Mouse (Mus musculus): ENCODE data around the gene Map3k20. TPM values are rescaled to one million over a fixed set of nuclear protein-coding genes. Genes with fewer than 3 reads are reported as not detected.

The Map3k20 gene
- polyA plus RNA-seq, 1 experiment from 2014 or later, result 7.5 TPM

- 63% methylated on average over 12 of the region's 12 CpGs for WGBS (ENCODE audit: insufficient replicate concordance)
Measured at GRCm38 (mm10) chr2:72405621-72406555, 120.5 kb downstream of the Map3k20 start.

GRCm38 (mm10) chr2:72406701-72407100 lies 121.3 kb downstream of the Map3k20 start:
- no peak overlapping the region for H3K27ac ChIP-seq (replicated peaks)
- H3K9ac ChIP-seq, result no peak overlapping the region
- H3K27me3 ChIP-seq, result no peaks in the 10 kb centered on the region
- no peaks in the 10 kb centered on the region for H3K9me3 ChIP-seq (replicated peaks)
- H3K36me3 ChIP-seq (replicated peaks), result 0 out of 2 replicates have a peak, but pooled peaks cover 11% of the 10 kb centered on the region
- WGBS (ENCODE audit: insufficient replicate concordance), result 28% methylated on average over 10 of the region's 10 CpGs
- ATAC-seq (ENCODE audit: insufficient read depth), result no peak
- H3K4me2 ChIP-seq, result no peak overlapping the region
- H3K4me3 ChIP-seq (replicated peaks), result no peak overlapping the region
- no peaks in the 10 kb centered on the region for H3K4me1 ChIP-seq (replicated peaks)

More at GRCm38 (mm10) chr2:72405621-72406555, 120.5 kb downstream of the Map3k20 start:
- Histone ChIP-seq H3K27ac (replicated peaks) (no peak overlapping the region), H3K36me3 (replicated peaks) (0 out of 2 replicates have a peak, but pooled peaks cover 10% of the 10 kb centered on the region), H3K9me3 (replicated peaks) (no peaks in the 10 kb centered on the region), H3K4me2 (no peak overlapping the region), H3K9ac (no peak overlapping the region), H3K4me3 (replicated peaks) (no peak overlapping the region), H3K4me1 (replicated peaks) (no peaks in the 10 kb centered on the region), H3K27me3 (no peaks in the 10 kb centered on the region)
- ATAC-seq (ENCODE audit: insufficient read depth), result no peak

- 83% methylated on average over 17 of the region's 17 CpGs for WGBS (ENCODE audit: insufficient replicate concordance)
- Histone ChIP-seq H3K9me3 (replicated peaks) (no peaks in the 10 kb centered on the region), H3K27ac (replicated peaks) (no peak overlapping the region), H3K4me1 (replicated peaks) (no peaks in the 10 kb centered on the region), H3K36me3 (replicated peaks) (0 out of 2 replicates have a peak, but pooled peaks cover 13% of the 10 kb centered on the region), H3K9ac (no peak overlapping the region), H3K4me2 (no peak overlapping the region), H3K4me3 (replicated peaks) (no peak overlapping the region), H3K27me3 (no peaks in the 10 kb centered on the region)
- ATAC-seq (ENCODE audit: insufficient read depth), result no peak
Measured at GRCm38 (mm10) chr2:72407341-72408092, 122.1 kb downstream of the Map3k20 start.

- Histone ChIP-seq H3K27ac (replicated peaks) (no peak overlapping the region), H3K4me2 (no peak overlapping the region), H3K27me3 (no peaks in the 10 kb centered on the region), H3K9me3 (replicated peaks) (no peaks in the 10 kb centered on the region), H3K4me1 (replicated peaks) (no peaks in the 10 kb centered on the region), H3K4me3 (replicated peaks) (no peak overlapping the region), H3K9ac (no peak overlapping the region), H3K36me3 (replicated peaks) (0 out of 2 replicates have a peak, but pooled peaks cover 13% of the 10 kb centered on the region)
- WGBS (ENCODE audit: insufficient replicate concordance), result 33% methylated on average over 10 of the region's 10 CpGs
- no peak for ATAC-seq (ENCODE audit: insufficient read depth)
Measured at GRCm38 (mm10) chr2:72409968-72410367, 124.5 kb downstream of the Map3k20 start.

GRCm38 (mm10) chr2:72412266-72412665 lies 126.8 kb downstream of the Map3k20 start:
- H3K4me3 ChIP-seq (replicated peaks), result no peak overlapping the region
- H3K4me1 ChIP-seq (replicated peaks), result no peaks in the 10 kb centered on the region
- H3K27ac ChIP-seq (replicated peaks), result no peak overlapping the region
- H3K9ac ChIP-seq, result no peak overlapping the region
- ATAC-seq (ENCODE audit: insufficient read depth), result no peak
- no peak overlapping the region for H3K4me2 ChIP-seq
- no peaks in the 10 kb centered on the region for H3K9me3 ChIP-seq (replicated peaks)
- H3K27me3 ChIP-seq, result no peaks in the 10 kb centered on the region
- H3K36me3 ChIP-seq (replicated peaks), result 0 out of 2 replicates have a peak, but pooled peaks cover 15% of the 10 kb centered on the region
- WGBS (ENCODE audit: insufficient replicate concordance), result 70% methylated on average over 4 of the region's 4 CpGs

GRCm38 (mm10) chr2:72415416-72415815 lies 130.0 kb downstream of the Map3k20 start:
- Histone ChIP-seq H3K9ac (no peak overlapping the region), H3K36me3 (replicated peaks) (peaks cover 24% of the 10 kb centered on the region), H3K4me2 (no peak overlapping the region), H3K9me3 (replicated peaks) (no peaks in the 10 kb centered on the region), H3K4me3 (replicated peaks) (no peak overlapping the region), H3K4me1 (replicated peaks) (no peaks in the 10 kb centered on the region), H3K27me3 (no peaks in the 10 kb centered on the region), H3K27ac (replicated peaks) (no peak overlapping the region)
- no peak for ATAC-seq (ENCODE audit: insufficient read depth)
- WGBS (ENCODE audit: insufficient replicate concordance), result 77% methylated on average over 5 of the region's 5 CpGs

GRCm38 (mm10) chr2:72416095-72417080 lies 131.0 kb downstream of the Map3k20 start:
- peaks cover 24% of the 10 kb centered on the region for H3K36me3 ChIP-seq (replicated peaks)
- H3K4me2 ChIP-seq, result no peak overlapping the region
- no peaks in the 10 kb centered on the region for H3K4me1 ChIP-seq (replicated peaks)
- ATAC-seq (ENCODE audit: insufficient read depth), result no peak
- H3K27ac ChIP-seq (replicated peaks), result no peak overlapping the region
- 69% methylated on average over 14 of the region's 14 CpGs for WGBS (ENCODE audit: insufficient replicate concordance)
- H3K9ac ChIP-seq, result no peak overlapping the region
- H3K9me3 ChIP-seq (replicated peaks), result no peaks in the 10 kb centered on the region
- no peak overlapping the region for H3K4me3 ChIP-seq (replicated peaks)
- no peaks in the 10 kb centered on the region for H3K27me3 ChIP-seq

- Histone ChIP-seq H3K4me1 (replicated peaks) (no peaks in the 10 kb centered on the region), H3K4me2 (no peak overlapping the region), H3K27me3 (no peaks in the 10 kb centered on the region), H3K27ac (replicated peaks) (no peak overlapping the region), H3K36me3 (replicated peaks) (peaks cover 17% of the 10 kb centered on the region), H3K9ac (no peak overlapping the region), H3K9me3 (replicated peaks) (no peaks in the 10 kb centered on the region), H3K4me3 (replicated peaks) (no peak overlapping the region)
- 74% methylated on average over 5 of the region's 5 CpGs for WGBS (ENCODE audit: insufficient replicate concordance)
- no peak for ATAC-seq (ENCODE audit: insufficient read depth)
Measured at GRCm38 (mm10) chr2:72420561-72420960, 135.1 kb downstream of the Map3k20 start.

- Histone ChIP-seq H3K4me3 (replicated peaks) (no peak overlapping the region), H3K9ac (no peak overlapping the region), H3K4me1 (replicated peaks) (no peaks in the 10 kb centered on the region), H3K9me3 (replicated peaks) (no peaks in the 10 kb centered on the region), H3K27ac (replicated peaks) (no peak overlapping the region), H3K36me3 (replicated peaks) (no peaks in the 10 kb centered on the region), H3K27me3 (no peaks in the 10 kb centered on the region), H3K4me2 (no peak overlapping the region)
- no peak for ATAC-seq (ENCODE audit: insufficient read depth)
- 71% methylated on average over 7 of the region's 7 CpGs for WGBS (ENCODE audit: insufficient replicate concordance)
Measured at GRCm38 (mm10) chr2:72424656-72425055, 139.2 kb downstream of the Map3k20 start.

GRCm38 (mm10) chr2:72426776-72427175 lies 141.3 kb downstream of the Map3k20 start:
- no peak overlapping the region for H3K4me3 ChIP-seq (replicated peaks)
- H3K4me2 ChIP-seq, result no peak overlapping the region
- H3K4me1 ChIP-seq (replicated peaks), result no peaks in the 10 kb centered on the region
- no peaks in the 10 kb centered on the region for H3K36me3 ChIP-seq (replicated peaks)
- no peaks in the 10 kb centered on the region for H3K9me3 ChIP-seq (replicated peaks)
- WGBS (ENCODE audit: insufficient replicate concordance), result 73% methylated on average over 8 of the region's 8 CpGs
- no peak for ATAC-seq (ENCODE audit: insufficient read depth)
- no peaks in the 10 kb centered on the region for H3K27me3 ChIP-seq
- H3K27ac ChIP-seq (replicated peaks), result no peak overlapping the region
- H3K9ac ChIP-seq, result no peak overlapping the region
